Mouse (Mus musculus) limb, embryonic 10.5 days (tissue): ENCODE data around the gene Ifi27. TPM values are rescaled to one million over a fixed set of nuclear protein-coding genes. Genes with fewer than 3 reads are reported as not detected.

Experiments
- DNase-seq: peaks from one replicate; pipeline ENCODE4 v3.0.0-alpha.2; 2017; ENCODE audit warnings: low spot score
- H3K27ac ChIP-seq: fragments of 300-500 bp; sonication (generic); 2 replicates; pipeline ENCODE4 v1.5.1; 2016; ENCODE audit warnings: mild to moderate bottlenecking
- H3K27me3 ChIP-seq: fragments of 300-500 bp; sonication (generic); 2 replicates; pipeline ENCODE4 v1.6.1; 2016; ENCODE audit warnings: low read depth, mild to moderate bottlenecking; ENCODE audit not compliant: poor library complexity, severe bottlenecking
- H3K36me3 ChIP-seq: fragments of 300-500 bp; sonication (generic); 2 replicates; pipeline ENCODE4 v1.6.1; 2016; ENCODE audit warnings: mild to moderate bottlenecking, moderate library complexity
- H3K4me1 ChIP-seq: fragments of 300-500 bp; sonication (generic); 2 replicates; pipeline ENCODE4 v1.6.1; 2016
- H3K4me3 ChIP-seq: fragments of 300-500 bp; sonication (generic); 2 replicates; pipeline ENCODE4 v1.5.1; 2016; ENCODE audit warnings: mild to moderate bottlenecking, moderate library complexity
- H3K9me3 ChIP-seq: fragments of 300-500 bp; sonication (generic); replicated peaks from 2 replicates; pipeline ENCODE4 v1.6.1; 2016; ENCODE audit warnings: mild to moderate bottlenecking
- WGBS: fragments of 180-500 bp; shearing (Covaris S2); methylation state at CpG from one replicate; pipeline ENCODE4 v1.1.7; 2016; 5-methylcytosine and 5-hydroxymethylcytosine counted together
- polyA plus RNA-seq: library from polyadenylated mRNA; unstranded; fragments of >200 nt; fragmentation: Nextera tagmentation; extraction: Ambion mirVana; gene quantifications from 2 replicates; pipeline ENCODE4 v1.2.1, GENCODE M21; 2016

Gene Ifi27
- polyA plus RNA-seq = 0.34 and 0.68 TPM in 2 replicates

DNA sequence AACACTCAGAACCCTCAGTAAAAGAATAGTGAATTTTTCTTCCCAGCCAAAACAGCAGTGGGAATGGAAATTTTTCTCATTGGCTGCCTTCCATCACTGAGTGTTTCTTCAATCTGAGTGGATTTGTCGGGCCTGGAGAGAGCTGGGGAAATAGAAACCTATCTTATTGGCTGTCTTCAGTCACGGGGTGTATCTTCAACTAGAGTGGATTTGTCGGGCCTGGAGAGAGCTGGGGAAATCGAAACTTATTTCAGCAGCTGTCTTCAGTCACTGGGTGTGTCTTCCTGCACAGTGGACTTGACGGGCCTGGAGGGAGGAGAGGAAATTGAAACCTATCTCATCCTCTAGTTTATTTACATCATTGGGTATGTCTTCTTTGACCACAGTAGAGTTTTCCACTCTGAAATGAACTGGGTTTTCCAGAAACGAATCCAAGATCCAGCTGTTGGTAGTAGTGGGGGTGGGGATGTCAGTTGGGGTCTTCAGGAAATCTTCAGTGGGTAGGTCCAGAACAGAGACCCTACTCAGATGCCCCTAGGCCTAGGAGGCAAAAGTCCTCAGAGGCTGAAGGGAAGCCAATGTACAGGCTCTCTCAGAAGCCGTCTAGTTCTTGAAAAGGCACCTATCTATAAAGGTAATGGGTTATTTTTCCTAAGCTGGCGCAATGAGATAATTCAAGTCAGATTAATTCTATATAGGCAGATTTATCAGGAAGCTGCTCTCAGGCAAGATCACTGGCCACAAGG, at the start of gene Ifi27:
TSS of gene Ifi27 (plus strand) at position 226 of the 746 bp plus-strand sequence.
- no peak for DNase-seq

DNA sequence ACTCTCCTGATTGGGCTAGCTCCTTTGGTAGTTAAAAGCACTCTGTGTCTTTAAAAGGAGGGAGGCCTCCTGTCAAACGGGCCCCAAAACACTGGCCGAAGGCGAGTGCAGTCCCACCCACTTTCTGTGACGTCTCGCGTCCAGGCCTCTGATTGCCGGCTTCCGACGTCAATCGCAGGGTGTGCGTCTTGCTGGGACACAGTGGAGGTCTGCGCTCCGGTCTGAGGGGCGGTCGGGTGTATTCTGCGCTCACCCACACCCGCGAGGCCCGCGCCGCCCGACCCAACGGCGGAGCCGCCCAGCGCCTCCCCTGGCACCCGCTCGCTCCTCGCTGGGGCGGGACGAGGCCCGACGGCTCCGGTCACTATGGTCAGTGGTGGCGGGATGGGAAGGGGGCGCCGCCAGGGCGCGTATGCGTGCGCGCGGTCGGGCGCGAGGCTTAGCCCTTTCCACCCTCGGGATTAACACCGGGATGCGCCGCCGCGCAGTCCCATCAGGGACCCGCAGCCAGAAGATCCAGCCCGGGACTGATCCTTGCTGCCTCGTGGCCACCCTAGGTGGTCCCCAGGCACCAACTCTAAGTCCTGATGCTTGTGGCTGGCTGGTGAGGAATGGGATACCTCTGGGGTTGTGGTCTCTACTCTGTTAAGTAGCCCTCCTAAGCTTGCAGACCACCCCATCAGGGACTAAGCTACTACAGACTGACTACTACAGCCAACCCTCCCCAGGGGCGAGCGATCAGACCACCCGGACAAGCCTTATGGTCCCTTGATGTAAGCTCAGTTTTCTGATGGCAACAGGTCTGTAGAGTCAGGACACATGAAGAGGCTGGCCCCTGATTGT, 45.3 kb upstream of the Ifi27 start, which contains the start of gene Otub2:
TSS of gene Otub2 (plus strand) at position 178 of the 843 bp plus-strand sequence.
- Histone ChIP-seq H3K27me3 (no peaks in the 10 kb centered on the region), H3K27ac (peak within 1 kb of the TSS; percentile 93), H3K36me3 (no peaks in the 10 kb centered on the region), H3K9me3 (no peaks in the 10 kb centered on the region), H3K4me1 (peaks cover 18% of the 10 kb centered on the region), H3K4me3 (peak within 1 kb of the TSS; percentile 86)
- DNase-seq = peak; percentile 93
- 1% methylated on average over 58 of the region's 58 CpGs for WGBS

More for the DNA sequence above, at the start of gene Ifi27:
- Histone ChIP-seq H3K4me3 (no peak within 1 kb of the TSS), H3K9me3 (no peaks in the 10 kb centered on the region), H3K4me1 (no peaks in the 10 kb centered on the region; the same call in 1 of the 2 replicates), H3K27me3 (no peaks in the 10 kb centered on the region), H3K27ac (no peak within 1 kb of the TSS), H3K36me3 (no peaks in the 10 kb centered on the region)
- 79% methylated on average over 8 of the region's 8 CpGs for WGBS

DNA sequence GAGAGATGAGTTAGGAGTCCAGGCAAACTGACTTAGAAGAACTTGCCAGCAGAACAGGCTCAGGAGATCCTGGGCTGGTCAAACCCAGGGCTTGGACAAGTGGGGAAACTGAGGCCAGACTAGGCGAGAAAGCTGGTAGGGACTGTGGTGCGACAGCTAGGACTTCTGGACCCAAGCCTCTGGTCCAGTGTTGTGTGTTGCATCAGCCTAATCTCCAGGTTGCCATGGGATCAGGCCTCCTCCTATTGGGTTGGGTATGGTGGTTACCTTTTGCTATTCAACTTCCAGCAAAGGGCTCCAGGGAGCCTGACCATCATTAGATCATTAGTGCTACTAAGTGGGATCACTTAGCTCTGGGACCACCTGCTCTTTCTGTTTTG, 44.7 kb upstream of the Ifi27 start:
- DNase-seq = no peak
- H3K4me1 ChIP-seq = peaks cover 18% of the 10 kb centered on the region
- H3K4me3 ChIP-seq = peak overlapping the region; percentile 86
- H3K27ac ChIP-seq = peak overlapping the region; percentile 93
- no peaks in the 10 kb centered on the region for H3K9me3 ChIP-seq
- no peaks in the 10 kb centered on the region for H3K36me3 ChIP-seq
- no peaks in the 10 kb centered on the region for H3K27me3 ChIP-seq
- WGBS = 77% methylated on average over 2 of the region's 2 CpGs

DNA sequence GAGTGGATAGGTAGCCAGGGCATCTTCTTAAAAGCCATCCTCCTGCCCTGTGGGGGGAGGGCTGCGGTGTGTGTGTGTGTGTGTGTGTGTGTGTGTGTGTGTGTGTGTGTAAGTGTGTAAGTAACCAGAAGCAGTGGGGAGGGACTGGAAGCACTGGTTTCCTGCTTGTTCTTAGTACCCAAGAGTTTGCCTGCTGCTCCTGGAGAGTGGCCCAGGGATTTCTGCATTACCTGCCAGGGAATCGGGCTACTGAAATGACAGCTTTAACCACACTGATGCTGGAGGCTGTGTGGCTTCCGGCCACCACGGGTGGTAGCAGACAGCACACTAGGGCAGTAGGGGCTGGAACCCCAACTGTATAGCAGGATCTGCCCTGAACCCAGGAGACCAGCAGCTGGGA, 44.0 kb upstream of the Ifi27 start:
- no peak for DNase-seq
- Histone ChIP-seq H3K4me3 (no peak overlapping the region), H3K27me3 (no peaks in the 10 kb centered on the region), H3K36me3 (no peaks in the 10 kb centered on the region), H3K9me3 (no peaks in the 10 kb centered on the region), H3K27ac (no peak overlapping the region), H3K4me1 (peaks cover 18% of the 10 kb centered on the region)
- WGBS = 85% methylated on average over 4 of the region's 4 CpGs

DNA sequence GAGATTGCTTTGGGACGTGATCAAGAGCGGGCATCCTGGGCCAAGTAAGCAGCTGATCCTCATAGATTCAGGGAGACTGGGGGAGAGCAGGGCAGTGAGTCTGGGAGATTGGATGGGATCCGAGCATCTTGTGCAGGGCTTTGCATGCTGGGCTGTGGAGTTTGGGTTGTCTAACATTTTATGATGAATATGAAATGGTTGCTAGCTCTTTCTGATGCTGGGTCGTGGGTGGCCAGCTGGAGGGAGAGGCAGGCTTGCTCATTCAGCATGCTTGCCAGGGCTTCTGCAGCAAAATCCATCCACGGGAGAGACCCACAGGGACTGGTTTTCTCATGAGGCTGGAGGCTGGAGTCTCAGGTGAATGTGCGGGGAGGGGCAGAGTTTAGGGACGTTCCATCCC, 42.9 kb upstream of the Ifi27 start:
- no peaks in the 10 kb centered on the region for H3K27me3 ChIP-seq
- 82% methylated on average over 7 of the region's 7 CpGs for WGBS
- DNase-seq = no peak
- H3K4me1 ChIP-seq = peaks cover 18% of the 10 kb centered on the region
- no peak overlapping the region for H3K4me3 ChIP-seq
- no peaks in the 10 kb centered on the region for H3K9me3 ChIP-seq
- H3K36me3 ChIP-seq = no peaks in the 10 kb centered on the region
- no peak overlapping the region for H3K27ac ChIP-seq

DNA sequence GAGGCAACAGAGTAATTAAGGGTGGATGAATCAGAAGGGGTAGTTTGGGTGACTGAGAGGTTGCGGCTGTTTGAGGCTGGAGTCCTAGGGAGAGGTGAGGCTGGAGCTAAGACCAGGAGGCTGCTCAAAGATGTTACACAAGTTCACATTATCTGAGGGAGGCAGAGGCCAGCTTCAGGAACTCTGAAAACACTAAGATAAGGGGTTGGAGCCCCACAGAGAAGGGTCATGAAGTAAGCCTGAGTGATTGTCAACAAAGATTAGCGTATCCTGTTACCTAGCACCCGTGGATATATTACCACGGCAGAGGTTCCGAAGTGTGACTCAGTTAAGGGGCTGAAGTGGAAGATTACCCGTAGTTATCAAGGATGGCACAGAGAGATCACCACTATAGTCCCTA, 40.5 kb upstream of the Ifi27 start:
- 55% methylated on average over 6 of the region's 6 CpGs for WGBS
- no peak for DNase-seq

DNA sequence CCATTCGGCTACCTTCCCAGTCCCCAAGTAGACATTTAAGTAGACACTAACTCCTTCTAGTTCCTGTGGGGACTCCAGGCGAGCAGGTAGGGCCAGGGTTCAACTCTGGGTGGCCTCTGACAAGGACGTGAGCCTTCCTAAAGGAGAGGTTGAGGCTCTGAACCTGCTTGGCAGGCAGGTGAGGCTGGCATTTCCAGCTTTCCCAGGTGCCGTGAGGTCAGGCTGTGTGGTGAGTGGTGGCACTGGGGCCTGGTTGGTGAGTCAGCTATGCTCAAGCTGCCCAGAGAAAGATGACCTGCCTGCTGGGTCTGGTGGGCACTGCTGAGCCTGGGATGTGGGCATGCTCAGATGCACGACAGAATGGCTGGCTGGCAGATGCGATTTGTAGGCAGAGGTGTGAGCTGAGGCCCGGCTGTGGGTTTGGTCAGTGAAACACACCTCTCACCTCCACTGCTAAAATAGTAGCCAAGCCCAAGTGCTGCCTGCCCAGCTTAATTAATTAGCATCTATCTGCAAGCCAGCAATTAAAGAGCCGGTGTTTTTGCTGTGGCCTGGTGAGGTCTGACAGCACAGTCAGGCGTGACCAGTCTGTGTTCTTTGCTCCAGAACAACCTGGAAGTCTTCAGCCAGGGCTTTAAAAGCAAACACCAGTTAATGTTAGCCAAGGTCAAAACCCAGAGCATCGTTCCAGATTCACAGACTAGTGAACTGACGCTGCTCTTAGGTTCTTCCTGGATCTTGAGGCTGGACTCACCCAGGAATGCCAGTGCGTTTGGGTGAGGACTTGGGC, 38.3 kb upstream of the Ifi27 start:
- Histone ChIP-seq H3K4me1 (peaks cover 4% of the 10 kb centered on the region; the same call in 1 of the 2 replicates), H3K36me3 (peaks cover 1% of the 10 kb centered on the region; the same call in 1 of the 2 replicates), H3K9me3 (no peaks in the 10 kb centered on the region), H3K4me3 (no peak overlapping the region), H3K27ac (no peak overlapping the region), H3K27me3 (no peaks in the 10 kb centered on the region)
- WGBS = 70% methylated on average over 12 of the region's 12 CpGs
- DNase-seq = no peak

More for the DNA sequence above, 40.5 kb upstream of the Ifi27 start:
- H3K36me3 ChIP-seq = no peaks in the 10 kb centered on the region
- H3K27ac ChIP-seq = peak overlapping the region; percentile 36; the same call in 1 of the 2 replicates
- no peak overlapping the region for H3K4me3 ChIP-seq
- no peaks in the 10 kb centered on the region for H3K9me3 ChIP-seq
- H3K4me1 ChIP-seq = peaks cover 18% of the 10 kb centered on the region
- no peaks in the 10 kb centered on the region for H3K27me3 ChIP-seq

DNA sequence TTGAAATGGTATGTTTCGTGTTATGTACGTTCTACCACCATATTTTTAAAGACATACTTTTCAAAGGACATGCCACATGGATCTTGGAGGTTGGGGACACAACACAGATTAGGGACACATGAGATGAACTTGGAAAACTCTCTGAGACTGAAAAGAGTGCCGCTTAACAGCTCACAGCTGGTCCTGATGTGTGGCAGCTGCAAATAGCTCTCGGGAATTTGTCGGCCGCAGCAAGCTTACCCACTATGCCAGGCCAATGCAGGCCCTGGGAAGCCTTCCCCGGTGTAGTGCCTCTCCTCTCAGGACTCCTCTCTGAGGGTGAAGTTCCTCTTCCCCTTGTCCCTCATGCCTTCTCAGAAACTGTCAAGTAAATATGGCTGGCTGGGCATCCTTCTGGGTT, 37.3 kb upstream of the Ifi27 start:
- H3K9me3 ChIP-seq = no peaks in the 10 kb centered on the region
- H3K4me1 ChIP-seq = peaks cover 4% of the 10 kb centered on the region; the same call in 1 of the 2 replicates
- DNase-seq = no peak
- 85% methylated on average over 7 of the region's 7 CpGs for WGBS
- H3K27ac ChIP-seq = no peak overlapping the region
- H3K27me3 ChIP-seq = no peaks in the 10 kb centered on the region
- peaks cover 4% of the 10 kb centered on the region; the same call in 1 of the 2 replicates for H3K36me3 ChIP-seq
- H3K4me3 ChIP-seq = no peak overlapping the region

DNA sequence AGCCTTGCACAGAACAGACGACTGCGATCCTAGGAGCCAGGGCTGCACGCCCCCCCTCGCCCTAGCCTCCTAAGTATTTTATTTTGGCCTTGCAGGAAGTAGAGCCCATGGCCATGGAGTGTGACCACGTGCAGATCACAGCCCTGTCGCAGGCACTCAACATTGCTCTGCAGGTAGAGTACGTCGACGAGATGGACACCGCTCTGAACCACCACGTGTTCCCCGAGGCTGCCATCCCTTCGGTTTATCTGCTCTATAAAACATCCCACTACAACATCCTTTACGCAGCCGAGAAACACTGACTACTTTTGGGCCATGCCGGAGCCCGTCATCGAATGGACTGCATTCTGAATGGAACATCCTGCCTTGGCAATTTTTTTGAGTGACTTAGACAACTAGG, 29.9 kb upstream of the Ifi27 start:
- no peaks in the 10 kb centered on the region for H3K4me1 ChIP-seq
- DNase-seq = no peak
- no peak overlapping the region for H3K4me3 ChIP-seq
- no peaks in the 10 kb centered on the region for H3K9me3 ChIP-seq
- H3K27ac ChIP-seq = no peak overlapping the region
- 89% methylated on average over 18 of the region's 18 CpGs for WGBS
- H3K36me3 ChIP-seq = peaks cover 63% of the 10 kb centered on the region
- H3K27me3 ChIP-seq = no peaks in the 10 kb centered on the region

DNA sequence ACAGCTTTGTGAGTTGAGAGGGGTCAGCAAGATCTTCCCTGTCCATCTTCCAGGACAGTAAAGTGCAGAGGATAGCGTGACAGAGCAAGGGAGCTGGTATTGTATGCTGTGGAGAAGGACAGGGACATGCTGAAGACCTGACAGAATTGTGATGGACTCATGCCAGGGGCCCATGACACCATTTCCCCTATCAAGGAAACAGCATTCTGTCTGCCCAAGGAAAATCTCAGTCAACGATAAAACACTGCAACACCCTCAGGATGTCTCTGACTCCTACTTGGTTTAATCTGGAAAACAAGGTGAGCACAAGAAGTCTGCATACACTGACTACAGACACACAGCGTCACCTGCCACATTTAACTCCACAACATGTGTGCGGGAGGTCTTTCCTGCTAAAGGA, 26.3 kb upstream of the Ifi27 start, which contains the start of gene 9330161L09Rik:
TSS of gene 9330161L09Rik (minus strand) at position 101 of the 400 bp plus-strand sequence.
- H3K27ac ChIP-seq = no peak within 1 kb of the TSS
- no peaks in the 10 kb centered on the region for H3K27me3 ChIP-seq
- no peaks in the 10 kb centered on the region for H3K9me3 ChIP-seq
- DNase-seq = no peak
- H3K4me3 ChIP-seq = no peak within 1 kb of the TSS
- H3K4me1 ChIP-seq = no peaks in the 10 kb centered on the region
- WGBS = 90% methylated on average over 4 of the region's 4 CpGs
- H3K36me3 ChIP-seq = peaks cover 93% of the 10 kb centered on the region

DNA sequence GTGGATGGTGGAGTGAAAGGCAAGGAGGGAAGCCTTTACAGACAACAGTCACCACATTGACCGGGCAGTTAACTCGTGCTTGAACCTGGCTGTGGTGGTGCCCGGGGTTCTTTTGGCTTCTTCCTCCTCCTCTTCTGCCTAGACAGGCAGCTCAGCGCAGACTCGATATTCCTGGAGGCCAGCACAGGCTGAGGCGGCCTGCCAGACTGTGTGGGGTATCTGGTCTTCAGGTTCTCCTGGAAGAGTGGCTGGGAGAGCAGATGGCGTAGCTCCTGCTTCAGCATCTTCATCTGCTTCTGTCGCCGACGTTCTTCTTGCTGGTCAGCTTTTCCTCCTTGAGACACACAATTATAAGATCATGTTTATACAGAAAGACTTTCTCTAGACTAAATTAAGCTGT, 25.9 kb upstream of the Ifi27 start:
- Histone ChIP-seq H3K9me3 (no peaks in the 10 kb centered on the region), H3K36me3 (peaks cover 94% of the 10 kb centered on the region), H3K27ac (no peak overlapping the region), H3K4me3 (no peak overlapping the region), H3K4me1 (no peaks in the 10 kb centered on the region), H3K27me3 (no peaks in the 10 kb centered on the region)
- WGBS = 93% methylated on average over 10 of the region's 10 CpGs
- DNase-seq = no peak

DNA sequence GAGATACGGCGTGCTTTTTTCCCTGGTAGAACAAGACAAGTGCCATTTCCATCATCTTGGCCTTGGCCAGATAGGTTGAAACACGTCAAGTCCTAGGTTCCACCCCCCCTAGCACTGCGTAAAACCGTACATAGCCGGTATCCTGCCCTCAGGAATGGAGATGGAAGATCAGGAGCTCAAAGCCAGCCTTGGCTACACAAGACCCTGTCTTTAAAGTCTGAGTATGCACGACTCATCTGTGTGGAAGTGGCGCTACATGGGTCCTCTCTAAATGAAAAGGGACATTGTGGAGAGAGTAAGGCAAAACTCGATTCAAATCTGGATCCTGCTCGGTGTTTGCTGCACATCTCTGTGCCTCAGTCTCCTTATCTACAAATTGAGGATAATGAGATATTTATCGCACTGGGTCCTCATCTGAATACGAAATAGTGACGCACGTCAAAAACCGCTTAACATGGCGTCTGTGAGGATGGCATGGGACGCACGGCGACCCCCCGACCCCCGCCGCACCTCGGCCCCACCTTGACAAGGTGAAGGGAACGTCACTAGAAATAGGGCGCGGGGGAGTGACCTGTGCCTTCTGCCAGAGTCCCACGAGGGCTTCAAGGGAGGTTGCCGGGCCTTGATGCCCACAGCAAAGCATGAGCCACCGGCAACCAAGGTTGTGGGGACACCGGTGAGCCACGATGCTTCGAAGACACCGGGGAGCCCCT, 8.8 kb upstream of the Ifi27 start:
- Histone ChIP-seq H3K4me1 (peaks cover 26% of the 10 kb centered on the region), H3K9me3 (no peaks in the 10 kb centered on the region), H3K27ac (peak overlapping the region; percentile 86), H3K27me3 (no peaks in the 10 kb centered on the region), H3K4me3 (peak overlapping the region; percentile 91), H3K36me3 (peaks cover 28% of the 10 kb centered on the region)
- 10% methylated on average over 33 of the region's 33 CpGs for WGBS
- no peak for DNase-seq
